Comparison of ENCODE assay signal across 11 mouse cellular contexts in genomic region chr14:114857689-114858088, GRCm38 (mm10).
DNase-seq lines count a peak whose midpoint lies in the region; ATAC-seq and TF ChIP-seq lines count a peak whose summit lies in the region.
"Had no signal": no experiment of that assay in that cellular context is flagged by ENCODE, and none has a peak within 500 bp of the region (broad histone marks: within the 10 kb centered on the region; RNA-seq: fewer than 3 reads in every experiment).

No protein-coding gene starts in this region.

- no peak overlapping the region for H3K27ac ChIP-seq in heart, embryonic 13.5 days (replicated peaks)
- no peak overlapping the region for H3K27ac ChIP-seq in midbrain, embryonic 14.5 days (replicated peaks; ENCODE audit: low read depth, low read length)
- no peak overlapping the region for H3K27ac ChIP-seq in midbrain, embryonic 15.5 days
- no peak overlapping the region for H3K27ac ChIP-seq in intestine, postnatal 0 days (ENCODE audit: low read depth, low read length)
- no peak overlapping the region for H3K27ac ChIP-seq in left cerebral cortex, adult 2 months

- H3K9me3 ChIP-seq in heart, embryonic 13.5 days, result no peaks in the 10 kb centered on the region
- H3K9me3 ChIP-seq in midbrain, embryonic 14.5 days (ENCODE audit: control insufficient read depth, low read length), result no peaks in the 10 kb centered on the region
- H3K9me3 ChIP-seq in midbrain, embryonic 15.5 days, result no peaks in the 10 kb centered on the region
- H3K9me3 ChIP-seq in intestine, postnatal 0 days (ENCODE audit: control insufficient read depth), result no peaks in the 10 kb centered on the region

- no peak overlapping the region for H3K4me3 ChIP-seq in heart, embryonic 13.5 days
- H3K4me3 ChIP-seq in midbrain, embryonic 14.5 days (replicated peaks; ENCODE audit: low read depth, low read length), result no peak overlapping the region
- H3K4me3 ChIP-seq in midbrain, embryonic 15.5 days, result no peak overlapping the region
- no peak overlapping the region for H3K4me3 ChIP-seq in intestine, postnatal 0 days (ENCODE audit: low read depth, low read length)
- no peak overlapping the region for H3K4me3 ChIP-seq in left cerebral cortex, adult 2 months

- no peaks in the 10 kb centered on the region for H3K27me3 ChIP-seq in heart, embryonic 13.5 days (replicated peaks)
- no peaks in the 10 kb centered on the region for H3K27me3 ChIP-seq in midbrain, embryonic 14.5 days (ENCODE audit: control insufficient read depth, insufficient read depth, low read length)
- 0 out of 2 replicates have a peak, but pooled peaks cover 4% of the 10 kb centered on the region for H3K27me3 ChIP-seq in midbrain, embryonic 15.5 days (replicated peaks)
- H3K27me3 ChIP-seq in intestine, postnatal 0 days (replicated peaks; ENCODE audit: control insufficient read depth, insufficient read depth, low read length), result no peaks in the 10 kb centered on the region

- peaks cover 9% of the 10 kb centered on the region for H3K4me1 ChIP-seq in heart, embryonic 13.5 days
- H3K4me1 ChIP-seq in midbrain, embryonic 14.5 days (ENCODE audit: control insufficient read depth, insufficient read depth, low read length), result peaks cover 7% of the 10 kb centered on the region
- peaks cover 8% of the 10 kb centered on the region for H3K4me1 ChIP-seq in midbrain, embryonic 15.5 days
- no peaks in the 10 kb centered on the region for H3K4me1 ChIP-seq in intestine, postnatal 0 days (replicated peaks; ENCODE audit: control insufficient read depth, insufficient read depth, low read length)

- no peaks in the 10 kb centered on the region for H3K36me3 ChIP-seq in heart, embryonic 13.5 days
- H3K36me3 ChIP-seq in midbrain, embryonic 14.5 days (ENCODE audit: control insufficient read depth, insufficient read depth, low read length), result no peaks in the 10 kb centered on the region
- no peaks in the 10 kb centered on the region for H3K36me3 ChIP-seq in midbrain, embryonic 15.5 days (replicated peaks)
- H3K36me3 ChIP-seq in intestine, postnatal 0 days (ENCODE audit: control insufficient read depth, insufficient read depth), result no peaks in the 10 kb centered on the region

- peak overlapping the region; percentile 39 for H3K4me2 ChIP-seq in heart, embryonic 13.5 days
- no peak overlapping the region for H3K4me2 ChIP-seq in midbrain, embryonic 14.5 days (ENCODE audit: low read length)
- H3K4me2 ChIP-seq in midbrain, embryonic 15.5 days, result no peak overlapping the region
- H3K4me2 ChIP-seq in intestine, postnatal 0 days (replicated peaks; ENCODE audit: low read depth), result peak overlapping the region; percentile 17; the same call in 1 of the 2 replicates

- no peak for DNase-seq in heart, postnatal 25 days (ENCODE audit: low spot score)
- peak; percentile 18 for DNase-seq in midbrain, embryonic 14.5 days
- DNase-seq in yolk sac, embryonic 10.5 days (ENCODE audit: low spot score), result peak; percentile 83
- DNase-seq in left cerebral cortex, adult 2 months (ENCODE audit: extremely low spot score in 1 of 2, low spot score in 2 of 2), result no peak
- DNase-seq: adrenal gland, postnatal 25 days; cerebellum, adult 8-10 months; spleen, adult 18-20 months had no signal

- no peak for ATAC-seq in heart, embryonic 13.5 days (ENCODE audit: extremely low read depth, insufficient number of reproducible peaks, low FRiP score, low TSS enrichment)
- ATAC-seq in midbrain, embryonic 14.5 days (ENCODE audit: low FRiP score, low TSS enrichment), result no peak; the same call in 1 of the 2 replicates
- no peak for ATAC-seq in midbrain, embryonic 15.5 days (replicated peaks)
- no peak for ATAC-seq in intestine, postnatal 0 days
- ATAC-seq: midbrain, embryonic 16.5 days had no signal

- TF ChIP-seq CTCF in intestine, postnatal 0 days (IDR thresholded peaks at IDR 0.05; ENCODE audit: low read depth), result no peak
- TF ChIP-seq CTCF in left cerebral cortex, adult 2 months (IDR thresholded peaks at IDR 0.05), result no peak

- intact Hi-C loops in heart, postnatal 25 days (cut with DNase I), result loop anchor here (5.0 kb wide), 1 partner anchor 185 kb away; no protein-coding TSS in a partner anchor
- intact Hi-C loops in left cerebral cortex, adult 2 months (cut with DNase I), result loop anchor here (2.0 kb wide), 1 partner anchor 123 kb away; no protein-coding TSS in a partner anchor

- H3K9ac ChIP-seq in heart, embryonic 13.5 days, result peak overlapping the region; percentile 25
- no peak overlapping the region for H3K9ac ChIP-seq in midbrain, embryonic 14.5 days (replicated peaks; ENCODE audit: low read length)
- no peak overlapping the region for H3K9ac ChIP-seq in midbrain, embryonic 15.5 days
- H3K9ac ChIP-seq in intestine, postnatal 0 days (ENCODE audit: low read depth, low read length), result no peak overlapping the region

- 14% methylated on average over 7 of the region's 7 CpGs for WGBS in heart, embryonic 13.5 days
- 5% methylated on average over 7 of the region's 7 CpGs for WGBS in midbrain, embryonic 14.5 days
- 5% methylated on average over 7 of the region's 7 CpGs for WGBS in midbrain, embryonic 15.5 days
- WGBS in intestine, postnatal 0 days, result 9% methylated on average over 7 of the region's 7 CpGs

Comparison
In these comparisons a context has a peak if more than half of its experiments do, and no peak if none do; other contexts are left out.
1. H3K4me2 ChIP-seq: peak in heart, embryonic 13.5 days (single experiment) and intestine, postnatal 0 days (single experiment); none in midbrain, embryonic 14.5 days (single experiment) and midbrain, embryonic 15.5 days (single experiment).
2. DNase-seq: peak in midbrain, embryonic 14.5 days (single experiment) and yolk sac, embryonic 10.5 days (single experiment); none in heart, postnatal 25 days (single experiment) and left cerebral cortex, adult 2 months (0 of 2).